Mouse (Mus musculus) thymus, adult 2 months (tissue): ENCODE data around the gene Gm128. TPM values are rescaled to one million over a fixed set of nuclear protein-coding genes. Genes with fewer than 3 reads are reported as not detected.

Source experiments
- DNase-seq: peaks from one replicate; pipeline ENCODE4 v3.0.0; 2021
- H3K27ac ChIP-seq: fragments of 200-500 bp; 2 replicates; pipeline ENCODE4 v1.5.1; 2012; ENCODE audit warnings: low read length, control low read depth; ENCODE audit not compliant: control insufficient read depth, insufficient read depth
- H3K27me3 ChIP-seq: fragments of 200-500 bp; 2 replicates; pipeline ENCODE4 v1.6.1; 2012; ENCODE audit warnings: mild to moderate bottlenecking, low read length, moderate library complexity, mixed read lengths; ENCODE audit not compliant: control insufficient read depth, insufficient read depth
- H3K36me3 ChIP-seq: fragments of 200-500 bp; 2 replicates; pipeline ENCODE4 v1.6.1; 2012; ENCODE audit warnings: mild to moderate bottlenecking, low read length, moderate library complexity; ENCODE audit not compliant: control insufficient read depth, insufficient read depth
- H3K4me1 ChIP-seq: fragments of 200-500 bp; replicated peaks from 2 replicates; pipeline ENCODE4 v1.6.1; 2012; ENCODE audit warnings: low read length; ENCODE audit not compliant: control insufficient read depth, insufficient read depth
- H3K4me3 ChIP-seq: fragments of 200-500 bp; 2 replicates; pipeline ENCODE4 v1.5.1; 2012; ENCODE audit warnings: mild to moderate bottlenecking, low read length, control low read depth, moderate library complexity; ENCODE audit not compliant: control insufficient read depth, insufficient read depth
- CTCF ChIP-seq: fragments of 200-500 bp; IDR thresholded peaks from 2 replicates; pipeline ENCODE4 v1.5.1; 2012; ENCODE audit warnings: mild to moderate bottlenecking, control low read depth, low read length, moderate library complexity, borderline replicate concordance; ENCODE audit not compliant: control insufficient read depth, poor library complexity, insufficient read depth; ENCODE audit errors: extremely low read depth
- POLR2A ChIP-seq: fragments of 200-500 bp; IDR thresholded peaks from 2 replicates; pipeline ENCODE4 v1.6.1; 2012; ENCODE audit warnings: mild to moderate bottlenecking, low read length, control low read depth, moderate library complexity; ENCODE audit not compliant: control insufficient read depth, poor library complexity, insufficient read depth; ENCODE audit errors: extremely low read depth
- WGBS: fragments of 180-500 bp; shearing (Covaris S2); methylation state at CpG from one replicate; pipeline ENCODE4 v1.1.7; 2018; 5-methylcytosine and 5-hydroxymethylcytosine counted together
- polyA plus RNA-seq: library from polyadenylated mRNA; depleted of rRNA; stranded (reverse); fragments of >200 nt; gene quantifications from 2 replicates; pipeline ENCODE4 v1.2.3, GENCODE M21; 2012

The Gm128 gene
- polyA plus RNA-seq, 1 experiment: 0.30 TPM

DNA sequence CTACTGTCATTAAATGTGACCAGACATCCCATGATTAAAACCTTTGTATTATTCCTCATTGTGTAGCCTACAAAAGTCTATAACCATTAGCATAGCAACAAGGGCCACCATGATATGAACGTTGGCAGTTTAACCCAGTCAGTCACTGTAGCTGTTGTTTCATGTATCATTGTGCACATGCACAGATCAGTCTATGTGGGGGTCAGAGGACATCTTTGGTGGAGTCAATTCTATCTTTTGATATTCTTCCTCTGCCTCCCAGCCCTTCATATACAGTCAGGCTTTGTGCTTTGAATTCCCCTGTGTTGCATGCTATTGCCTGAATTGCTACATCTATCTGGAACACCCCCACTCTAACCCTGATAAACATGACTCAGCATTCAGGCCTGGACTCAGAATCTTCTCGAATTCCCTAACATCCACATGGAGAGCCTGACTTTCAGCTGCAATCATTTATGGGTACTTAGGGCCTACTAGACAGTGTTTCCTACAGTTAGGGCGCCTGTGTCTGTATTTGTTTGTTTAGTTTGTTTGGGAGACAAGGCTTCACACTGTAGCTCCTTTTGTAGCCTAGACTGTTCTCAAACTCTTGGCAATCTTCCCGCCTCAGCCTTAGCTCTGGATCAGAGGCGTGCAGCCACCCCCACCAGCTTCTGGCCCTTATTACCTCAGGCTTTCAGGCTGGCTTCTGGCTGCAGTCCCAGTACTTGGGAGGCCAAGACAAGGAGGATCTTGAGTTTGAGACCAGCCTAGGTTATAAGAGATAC lies 5.2 kb upstream of the Gm128 start:
- no peak for TF ChIP-seq CTCF
- no peak for TF ChIP-seq POLR2A
- WGBS: 88% methylated on average over 5 of the region's 5 CpGs
- DNase-seq: no peak
- Histone ChIP-seq H3K27me3 (no peaks in the 10 kb centered on the region), H3K4me1 (no peaks in the 10 kb centered on the region; the same call in 1 of the 2 replicates), H3K36me3 (no peaks in the 10 kb centered on the region), H3K27ac (no peak overlapping the region), H3K4me3 (no peak overlapping the region)

DNA sequence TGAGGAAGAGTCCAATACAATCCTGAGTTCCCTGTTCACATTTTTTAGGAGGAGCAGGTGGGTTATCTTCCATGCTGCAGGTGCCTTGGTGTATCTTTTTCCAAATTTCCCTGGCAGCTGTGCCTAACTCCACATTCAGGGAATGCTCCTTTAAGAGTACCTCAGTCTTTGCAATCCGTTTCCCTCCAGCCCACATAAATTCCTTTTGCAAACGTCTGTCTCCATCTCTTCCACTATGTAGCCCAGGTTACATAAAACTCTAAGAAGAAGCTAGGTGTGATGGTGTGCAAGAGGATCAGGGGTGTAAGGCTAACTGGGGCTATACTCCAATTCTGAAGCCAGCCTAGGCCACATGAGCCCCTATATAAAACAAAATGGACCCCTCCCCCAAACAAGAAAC lies 1.7 kb upstream of the Gm128 start:
- Histone ChIP-seq H3K4me3 (no peak overlapping the region), H3K36me3 (no peaks in the 10 kb centered on the region), H3K27ac (no peak overlapping the region), H3K27me3 (no peaks in the 10 kb centered on the region), H3K4me1 (no peaks in the 10 kb centered on the region)
- WGBS: 92% methylated on average over 2 of the region's 2 CpGs
- no peak for DNase-seq
- no peak for TF ChIP-seq CTCF
- TF ChIP-seq POLR2A: no peak

- Histone ChIP-seq H3K27me3 (no peaks in the 10 kb centered on the region), H3K4me3 (no peak overlapping the region), H3K4me1 (no peaks in the 10 kb centered on the region), H3K36me3 (peaks cover 10% of the 10 kb centered on the region), H3K27ac (no peak overlapping the region)
- no peak for DNase-seq
- no peak for TF ChIP-seq CTCF
- no peak for TF ChIP-seq POLR2A
- WGBS: 76% methylated on average over 17 of the region's 17 CpGs
These were observed 498 bp downstream of the Gm128 start for GRCm38 (mm10) chr3:95240900-95241299.

GRCm38 (mm10) chr3:95239971-95240370 lies 1.4 kb downstream of the Gm128 start:
- 95% methylated on average over 12 of the region's 12 CpGs for WGBS
- TF ChIP-seq CTCF: no peak
- TF ChIP-seq POLR2A: no peak
- Histone ChIP-seq H3K4me1 (no peaks in the 10 kb centered on the region; the same call in 1 of the 2 replicates), H3K36me3 (peaks cover 20% of the 10 kb centered on the region), H3K27me3 (no peaks in the 10 kb centered on the region), H3K27ac (no peak overlapping the region), H3K4me3 (no peak overlapping the region)
- DNase-seq: no peak

GRCm38 (mm10) chr3:95239022-95239421 lies 2.4 kb downstream of the Gm128 start:
- H3K36me3 ChIP-seq: peaks cover 29% of the 10 kb centered on the region
- DNase-seq: no peak
- peaks cover 2% of the 10 kb centered on the region; the same call in 1 of the 2 replicates for H3K4me1 ChIP-seq
- WGBS: 86% methylated on average over 6 of the region's 6 CpGs
- no peaks in the 10 kb centered on the region for H3K27me3 ChIP-seq
- TF ChIP-seq CTCF (no peak), POLR2A (no peak)
- H3K4me3 ChIP-seq: no peak overlapping the region
- no peak overlapping the region for H3K27ac ChIP-seq

DNA sequence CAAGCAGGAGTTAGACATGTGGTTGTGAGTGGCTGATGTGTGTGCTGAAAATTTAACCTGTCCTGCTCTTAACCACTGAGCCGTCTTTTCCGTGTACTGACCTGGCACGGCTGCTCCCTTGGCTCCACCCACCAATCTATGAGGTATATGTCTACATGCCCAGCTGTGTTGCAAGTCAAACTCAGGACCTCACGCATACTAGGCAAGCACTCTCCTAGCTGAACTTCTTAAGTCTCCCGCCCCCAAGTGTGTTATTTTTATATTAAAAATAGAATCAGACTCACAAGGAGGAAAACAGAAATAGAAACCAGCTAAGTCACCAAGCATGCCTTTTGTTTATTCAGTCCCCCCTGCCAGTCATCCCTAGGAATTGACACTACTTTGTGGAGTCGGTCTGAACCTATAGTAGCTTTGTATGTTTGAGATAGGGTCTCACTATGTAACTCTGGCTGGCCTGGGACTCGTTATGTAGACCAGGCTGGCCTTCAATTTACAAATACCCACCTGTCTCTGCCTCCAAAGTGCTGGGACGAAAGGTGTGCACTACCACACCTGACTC lies 3.8 kb downstream of the Gm128 start:
- Histone ChIP-seq H3K4me1 (peaks cover 2% of the 10 kb centered on the region; the same call in 1 of the 2 replicates), H3K4me3 (no peak overlapping the region), H3K36me3 (peaks cover 43% of the 10 kb centered on the region), H3K27me3 (no peaks in the 10 kb centered on the region), H3K27ac (no peak overlapping the region)
- 93% methylated on average over 8 of the region's 8 CpGs for WGBS
- no peak for DNase-seq
- no peak for TF ChIP-seq POLR2A
- no peak for TF ChIP-seq CTCF
